Mouse (Mus musculus) lung, adult 2 months (tissue): ENCODE data around the gene Col4a2.

Source experiments
- CTCF ChIP-seq: fragments of 200-500 bp; IDR thresholded peaks from 2 replicates; pipeline ENCODE4 v1.5.1; 2011; ENCODE audit warnings: mild to moderate bottlenecking, low read length, control low read depth; ENCODE audit not compliant: insufficient read depth
- POLR2A ChIP-seq: fragments of 200-500 bp; IDR thresholded peaks from 2 replicates; pipeline ENCODE4 v1.6.1; 2011; ENCODE audit warnings: low read depth, mild to moderate bottlenecking, control low read depth, low read length, borderline replicate concordance; ENCODE audit errors: extremely low read depth

- TF ChIP-seq CTCF (no peak), POLR2A (no peak)
These were observed 158.7 kb downstream of the Col4a2 start for GRCm38 (mm10) chr8:11471309-11471708.
